Comparison of ENCODE assay signal across 9 mouse cellular contexts in genomic region chr9:51076979-51077315, GRCm38 (mm10). TPM values are rescaled to one million over a fixed set of nuclear protein-coding genes. Genes with fewer than 3 reads are reported as not detected.
DNase-seq lines count a peak whose midpoint lies in the region; ATAC-seq and TF ChIP-seq lines count a peak whose summit lies in the region.
"Had no signal": no experiment of that assay in that cellular context is flagged by ENCODE, and none has a peak within 500 bp of the region (broad histone marks: within the 10 kb centered on the region; RNA-seq: fewer than 3 reads in every experiment).

Layn (minus strand) TSS chr9:51077094.

- H3K9me3 ChIP-seq in erythroblast, embryonic 14.5 days (ENCODE audit: control insufficient read depth, low read length), result no peaks in the 10 kb centered on the region
- H3K9me3 ChIP-seq in embryonic facial prominence, embryonic 13.5 days, result no peaks in the 10 kb centered on the region
- no peaks in the 10 kb centered on the region for H3K9me3 ChIP-seq in liver, embryonic 12.5 days (replicated peaks)

- peaks cover 21% of the 10 kb centered on the region for H3K27me3 ChIP-seq in erythroblast, embryonic 14.5 days (ENCODE audit: control insufficient read depth)
- H3K27me3 ChIP-seq in embryonic facial prominence, embryonic 13.5 days, result no peaks in the 10 kb centered on the region
- no peaks in the 10 kb centered on the region for H3K27me3 ChIP-seq in kidney, adult 2 months (replicated peaks; ENCODE audit: control insufficient read depth, insufficient read depth, low read length)
- peaks cover 11% of the 10 kb centered on the region for H3K27me3 ChIP-seq in liver, embryonic 12.5 days (replicated peaks)
- no peaks in the 10 kb centered on the region for H3K27me3 ChIP-seq in splenic B cell, adult 2 months (ENCODE audit: control insufficient read depth, insufficient read depth, low read length, poor library complexity, severe bottlenecking)
- H3K27me3 ChIP-seq: CH12.LX had no signal

- H3K4me1 ChIP-seq in erythroblast, embryonic 14.5 days (ENCODE audit: control insufficient read depth), result peaks cover 21% of the 10 kb centered on the region
- H3K4me1 ChIP-seq in embryonic facial prominence, embryonic 13.5 days, result peaks cover 22% of the 10 kb centered on the region
- H3K4me1 ChIP-seq in kidney, adult 2 months (ENCODE audit: control insufficient read depth, insufficient read depth, low read length), result no peaks in the 10 kb centered on the region
- peaks cover 30% of the 10 kb centered on the region for H3K4me1 ChIP-seq in liver, embryonic 12.5 days

- peak; percentile 52 for TF ChIP-seq POLR2A in kidney, adult 2 months (IDR thresholded peaks at IDR 0.05; ENCODE audit: low read depth, low read length)

- no peaks in the 10 kb centered on the region for H3K36me3 ChIP-seq in erythroblast, embryonic 14.5 days (ENCODE audit: control insufficient read depth)
- H3K36me3 ChIP-seq in embryonic facial prominence, embryonic 13.5 days, result no peaks in the 10 kb centered on the region
- H3K36me3 ChIP-seq in kidney, adult 2 months (ENCODE audit: control insufficient read depth, insufficient read depth, low read length), result no peaks in the 10 kb centered on the region
- H3K36me3 ChIP-seq in liver, embryonic 12.5 days, result no peaks in the 10 kb centered on the region
- no peaks in the 10 kb centered on the region for H3K36me3 ChIP-seq in splenic B cell, adult 2 months (ENCODE audit: control insufficient read depth, insufficient read depth, low read length, poor library complexity, severe bottlenecking)

- peak; percentile 89 for DNase-seq in heart, adult 8-10 months (ENCODE audit: low spot score)
- peak; percentile 89 for DNase-seq in kidney, adult 2 months
- peak; percentile 11 for DNase-seq in splenic B cell, adult 2 months (ENCODE audit: low read depth, low spot score)

- no peak for ATAC-seq in erythroblast, adult 5-6 weeks (replicated peaks; ENCODE audit: low FRiP score, poor library complexity, severe bottlenecking)
- peak; percentile 91 for ATAC-seq in embryonic facial prominence, embryonic 13.5 days (ENCODE audit: insufficient number of reproducible peaks, insufficient read depth, low FRiP score, low TSS enrichment, low read depth)
- ATAC-seq in liver, embryonic 12.5 days, result peak; percentile 89
- ATAC-seq in monocyte, adult 5-6 weeks (replicated peaks; ENCODE audit: insufficient number of reproducible peaks, low FRiP score, low TSS enrichment, poor library complexity, severe bottlenecking), result peak; percentile 67

- H3K27ac ChIP-seq in embryonic facial prominence, embryonic 13.5 days, result peak within 1 kb of the TSS; percentile 55
- peak within 1 kb of the TSS; percentile 13; the same call in 1 of the 2 replicates for H3K27ac ChIP-seq in kidney, adult 2 months (ENCODE audit: insufficient read depth, low read depth, low read length)
- H3K27ac ChIP-seq in liver, embryonic 12.5 days, result peak within 1 kb of the TSS; percentile 32; the same call in 1 of the 2 replicates

- TF ChIP-seq CTCF in kidney, adult 2 months (conservative IDR thresholded peaks at IDR 0.05; ENCODE audit: insufficient read depth, insufficient read length, low read depth, low read length), result no peak

- WGBS in embryonic facial prominence, embryonic 13.5 days, result under 1% methylated on average over 14 of the region's 14 CpGs
- under 1% methylated on average over 14 of the region's 14 CpGs for WGBS in kidney, adult 2 months
- under 1% methylated on average over 14 of the region's 14 CpGs for WGBS in liver, embryonic 12.5 days (ENCODE audit: insufficient replicate concordance)

- peak within 1 kb of the TSS; percentile 84 for H3K4me2 ChIP-seq in embryonic facial prominence, embryonic 13.5 days
- H3K4me2 ChIP-seq in liver, embryonic 12.5 days, result peak within 1 kb of the TSS; percentile 81

- peak within 1 kb of the TSS; percentile 76 for H3K9ac ChIP-seq in embryonic facial prominence, embryonic 13.5 days
- H3K9ac ChIP-seq in liver, embryonic 12.5 days, result peak within 1 kb of the TSS; percentile 55

- peak within 1 kb of the TSS; percentile 49 for H3K4me3 ChIP-seq in erythroblast, embryonic 14.5 days (replicated peaks)
- peak within 1 kb of the TSS; percentile 53 for H3K4me3 ChIP-seq in embryonic facial prominence, embryonic 13.5 days
- peak within 1 kb of the TSS; percentile 56 for H3K4me3 ChIP-seq in kidney, adult 2 months (ENCODE audit: insufficient read depth, low read depth, low read length)
- H3K4me3 ChIP-seq in liver, embryonic 12.5 days, result peak within 1 kb of the TSS; percentile 56

RNA-seq across cellular contexts. Expression of gene Layn, which starts in this region (rescaled TPM):
- polyA plus RNA-seq in erythroblast, embryonic 14.5 days (2012), result not detected in 2 replicates
- 0.58 and 0.63 TPM in 2 replicates for total RNA-seq in erythroblast, adult 5-6 weeks (2015; ENCODE audit: low replicate concordance)
- 9.3 TPM in 1 of 2 replicates, not detected in the other for total RNA-seq in erythroblast, adult 5-6 weeks (2017; ENCODE audit: low replicate concordance)
- polyA plus RNA-seq in embryonic facial prominence, embryonic 13.5 days (2015; fragmentation: Nextera tagmentation; extraction: Ambion mirVana), result 4.5 and 5.4 TPM in 2 replicates
- total RNA-seq in heart, adult 8-10 months (2022), result 1 to 10 TPM; 5.0 to 5.5 (median 5.2) TPM
- polyA plus RNA-seq in kidney, adult 2 months (2012; rRNA removed), result 4.5 and 4.6 TPM in 2 replicates
- polyA plus RNA-seq in liver, embryonic 12.5 days (2016; fragmentation: Nextera tagmentation; extraction: Ambion mirVana), result 2.2 and 2.6 TPM in 2 replicates
- total RNA-seq in monocyte, adult 5-6 weeks (2017), result 0.43 to 6.0 TPM in 2 of 3 replicates, not detected in the other
- total RNA-seq: CH12.LX had no signal

Comparison
In these comparisons a context has a peak if more than half of its experiments do, and no peak if none do; other contexts are left out.
1. DNase-seq: peak in every context shown above with its lines; median percentile 89 in heart, adult 8-10 months; 89 in kidney, adult 2 months; 11 in splenic B cell, adult 2 months.